Mouse (Mus musculus) embryonic facial prominence, embryonic 14.5 days (tissue): ENCODE results near the gene Mapk6. TPM values are rescaled to one million over a fixed set of nuclear protein-coding genes. Genes with fewer than 3 reads are reported as not detected.
"Not testable (repeated sequence)": the region's sequence is repeated elsewhere in the genome, so short reads cannot be mapped to it uniquely, and the experiment has no call there.

Experiments used
- ATAC-seq: fragments of 200-750 bp; cut with Nextera tagmentation; 2 replicates; pipeline ENCODE4 v1.8.0; 2017; ENCODE audit warnings: low read depth, moderate number of reproducible peaks, moderate TSS enrichment
- DNase-seq: peaks from one replicate; pipeline ENCODE4 v3.0.0-alpha.2; 2015; ENCODE audit warnings: low spot score
- H3K27ac ChIP-seq: fragments of 300-500 bp; sonication (generic); replicated peaks from 2 replicates; pipeline ENCODE4 v1.5.1; 2014; ENCODE audit warnings: low read depth, mild to moderate bottlenecking, low read length, moderate library complexity
- H3K27me3 ChIP-seq: fragments of 300-500 bp; sonication (generic); replicated peaks from 2 replicates; pipeline ENCODE4 v1.6.1; 2014; ENCODE audit warnings: low read length; ENCODE audit not compliant: control insufficient read depth, insufficient read depth
- H3K36me3 ChIP-seq: fragments of 300-500 bp; sonication (generic); 2 replicates; pipeline ENCODE4 v1.6.1; 2014; ENCODE audit warnings: low read length, mixed read lengths; ENCODE audit not compliant: control insufficient read depth, insufficient read depth
- H3K4me1 ChIP-seq: fragments of 300-500 bp; sonication (generic); 2 replicates; pipeline ENCODE4 v1.6.1; 2014; ENCODE audit warnings: antibody characterized with exemption, low read length; ENCODE audit not compliant: control insufficient read depth, insufficient read depth
- H3K4me2 ChIP-seq: fragments of 300-500 bp; sonication (generic); 2 replicates; pipeline ENCODE4 v1.6.1; 2014; ENCODE audit warnings: low read depth, mild to moderate bottlenecking, low read length, moderate library complexity, mixed read lengths
- H3K4me3 ChIP-seq: fragments of 300-500 bp; sonication (generic); 2 replicates; pipeline ENCODE4 v1.5.1; 2014; ENCODE audit warnings: low read depth, mild to moderate bottlenecking, low read length
- H3K9ac ChIP-seq: fragments of 300-500 bp; sonication (generic); 2 replicates; pipeline ENCODE4 v1.6.1; 2014; ENCODE audit warnings: low read depth, mild to moderate bottlenecking, low read length, moderate library complexity, mixed read lengths
- H3K9me3 ChIP-seq: fragments of 300-500 bp; sonication (generic); 2 replicates; pipeline ENCODE4 v1.6.1; 2016; ENCODE audit warnings: low read length; ENCODE audit not compliant: control insufficient read depth
- WGBS: fragments of 180-500 bp; shearing (Covaris S2); extraction: QIAGEN DNeasy Blood & Tissue Kit; methylation state at CpG from one replicate; pipeline ENCODE4 v1.1.7; 2014; 5-methylcytosine and 5-hydroxymethylcytosine counted together
- polyA plus RNA-seq: library from polyadenylated mRNA; unstranded; fragments of >200 nt; fragmentation: Nextera tagmentation; extraction: Ambion mirVana; gene quantifications from 2 replicates; pipeline ENCODE4 v1.2.1, GENCODE M21; 2014

The Mapk6 gene
- polyA plus RNA-seq, 1 experiment from 2014 or later = 60.4 TPM

- H3K4me1 ChIP-seq = no peaks in the 10 kb centered on the region
These were observed 27.0 kb downstream of the Mapk6 start for GRCm38 (mm10) chr9:75382825-75383224.

GRCm38 (mm10) chr9:75378774-75379173 lies 31.0 kb downstream of the Mapk6 start:
- Histone ChIP-seq H3K4me1 (no peaks in the 10 kb centered on the region), H3K4me3 (no peak overlapping the region), H3K4me2 (no peak overlapping the region), H3K9ac (no peak overlapping the region), H3K9me3 (no peaks in the 10 kb centered on the region), H3K27ac (no peak overlapping the region), H3K36me3 (no peaks in the 10 kb centered on the region), H3K27me3 (no peaks in the 10 kb centered on the region)
- 81% methylated on average over 2 of the region's 2 CpGs for WGBS
- DNase-seq (no peak), ATAC-seq (no peak)

More at GRCm38 (mm10) chr9:75382825-75383224, 27.0 kb downstream of the Mapk6 start:
- H3K36me3 ChIP-seq = peaks cover 16% of the 10 kb centered on the region
- no peak overlapping the region for H3K4me2 ChIP-seq
- no peak overlapping the region for H3K4me3 ChIP-seq
- DNase-seq (no peak), ATAC-seq (no peak)
- H3K9ac ChIP-seq = no peak overlapping the region
- no peaks in the 10 kb centered on the region for H3K27me3 ChIP-seq
- 88% methylated on average over 14 of the region's 14 CpGs for WGBS
- no peak overlapping the region for H3K27ac ChIP-seq
- no peaks in the 10 kb centered on the region for H3K9me3 ChIP-seq

- Histone ChIP-seq H3K4me3 (no peak overlapping the region), H3K36me3 (no peaks in the 10 kb centered on the region), H3K4me1 (no peaks in the 10 kb centered on the region), H3K27me3 (no peaks in the 10 kb centered on the region), H3K9me3 (no peaks in the 10 kb centered on the region), H3K4me2 (no peak overlapping the region), H3K9ac (no peak overlapping the region), H3K27ac (no peak overlapping the region)
- WGBS = 67% methylated on average over 1 of the region's 1 CpGs
- no peak for ATAC-seq
- DNase-seq = no peak
These were observed 33.4 kb downstream of the Mapk6 start for GRCm38 (mm10) chr9:75376428-75376827.

- 87% methylated on average over 9 of the region's 9 CpGs for WGBS
- H3K27ac ChIP-seq = no peak overlapping the region
- H3K9ac ChIP-seq = no peak overlapping the region
- ATAC-seq = no peak
- H3K4me2 ChIP-seq = no peak overlapping the region
- no peaks in the 10 kb centered on the region for H3K27me3 ChIP-seq
- no peaks in the 10 kb centered on the region for H3K36me3 ChIP-seq
- H3K9me3 ChIP-seq = peaks cover 2% of the 10 kb centered on the region; the same call in 1 of the 2 replicates
- no peak for DNase-seq
- H3K4me3 ChIP-seq = no peak overlapping the region
- no peaks in the 10 kb centered on the region for H3K4me1 ChIP-seq
These were observed 34.2 kb downstream of the Mapk6 start for GRCm38 (mm10) chr9:75375606-75376005.

- DNase-seq (no peak), ATAC-seq (no peak)
- no peaks in the 10 kb centered on the region for H3K4me1 ChIP-seq
- no peak overlapping the region for H3K27ac ChIP-seq
- no peak overlapping the region for H3K4me3 ChIP-seq
- H3K4me2 ChIP-seq = no peak overlapping the region
- H3K27me3 ChIP-seq = no peaks in the 10 kb centered on the region
- 78% methylated on average over 3 of the region's 3 CpGs for WGBS
- peaks cover 5% of the 10 kb centered on the region; the same call in 1 of the 2 replicates for H3K9me3 ChIP-seq
- H3K36me3 ChIP-seq = no peaks in the 10 kb centered on the region
- H3K9ac ChIP-seq = no peak overlapping the region
These were observed 41.0 kb downstream of the Mapk6 start for GRCm38 (mm10) chr9:75368779-75369178.

GRCm38 (mm10) chr9:75366191-75366590 lies 43.6 kb downstream of the Mapk6 start:
- Histone ChIP-seq H3K9me3 (peaks cover 5% of the 10 kb centered on the region; the same call in 1 of the 2 replicates), H3K9ac (no peak overlapping the region), H3K27me3 (no peaks in the 10 kb centered on the region), H3K27ac (no peak overlapping the region), H3K4me2 (no peak overlapping the region), H3K4me3 (no peak overlapping the region), H3K4me1 (no peaks in the 10 kb centered on the region), H3K36me3 (no peaks in the 10 kb centered on the region)
- ATAC-seq (no peak), DNase-seq (no peak)
- 59% methylated on average over 5 of the region's 5 CpGs for WGBS

GRCm38 (mm10) chr9:75365195-75365594 lies 44.6 kb downstream of the Mapk6 start:
- ATAC-seq = no peak

GRCm38 (mm10) chr9:75363702-75364101 lies 46.1 kb downstream of the Mapk6 start:
- 67% methylated on average over 7 of the region's 7 CpGs for WGBS

More at GRCm38 (mm10) chr9:75365195-75365594, 44.6 kb downstream of the Mapk6 start:
- Histone ChIP-seq H3K4me3 (no peak overlapping the region), H3K9ac (no peak overlapping the region), H3K9me3 (no peaks in the 10 kb centered on the region), H3K4me1 (no peaks in the 10 kb centered on the region), H3K36me3 (no peaks in the 10 kb centered on the region), H3K27me3 (no peaks in the 10 kb centered on the region), H3K4me2 (no peak overlapping the region), H3K27ac (no peak overlapping the region)
- DNase-seq = no peak
- 70% methylated on average over 3 of the region's 4 CpGs for WGBS

GRCm38 (mm10) chr9:75363001-75363400 lies 46.8 kb downstream of the Mapk6 start:
- Histone ChIP-seq H3K36me3 (no peaks in the 10 kb centered on the region), H3K27me3 (no peaks in the 10 kb centered on the region), H3K27ac (no peak overlapping the region), H3K9me3 (no peaks in the 10 kb centered on the region), H3K4me2 (no peak overlapping the region), H3K4me1 (no peaks in the 10 kb centered on the region), H3K9ac (no peak overlapping the region), H3K4me3 (no peak overlapping the region)
- DNase-seq = no peak
- ATAC-seq = no peak
- WGBS = 72% methylated on average over 5 of the region's 5 CpGs

More at GRCm38 (mm10) chr9:75363702-75364101, 46.1 kb downstream of the Mapk6 start:
- H3K36me3 ChIP-seq, H3K4me1 ChIP-seq, H3K4me3 ChIP-seq, H3K9ac ChIP-seq, DNase-seq, H3K27me3 ChIP-seq, H3K4me2 ChIP-seq, ATAC-seq, H3K27ac ChIP-seq, H3K9me3 ChIP-seq: not testable (repeated sequence)
